Mouse (Mus musculus) MEL (cell line): Measurements from ENCODE around the gene Plekha7.
A peak's percentile ranks its signal among the peaks of the same experiment; 100 is the strongest.

Experiments
- BHLHE40 ChIP-seq: IDR thresholded peaks from 2 replicates; pipeline ENCODE4 v1.6.1; 2012; ENCODE audit warnings: low read depth, mild to moderate bottlenecking, inconsistent platforms, low read length, improper control_type of control experiment, borderline replicate concordance
- CTCF ChIP-seq, 3 experiments: IDR thresholded peaks in 2 of 3; conservative IDR thresholded peaks in 1 of 3; 2 replicates each; pipeline ENCODE4 v1.5.1; 2011 to 2012; ENCODE audit warnings: low read length in 3 of 3, low read depth in 2 of 3, mild to moderate bottlenecking in 2 of 3, improper control_type of control experiment in 1 of 3, inconsistent platforms in 1 of 3, mixed read lengths in 1 of 3, moderate library complexity in 1 of 3; ENCODE audit not compliant: control insufficient read depth in 1 of 3, insufficient read depth in 1 of 3, poor library complexity in 1 of 3, severe bottlenecking in 1 of 3
- ELF1 ChIP-seq: IDR thresholded peaks from 2 replicates; pipeline ENCODE4 v1.6.1; 2014; ENCODE audit warnings: low read depth, mild to moderate bottlenecking, inconsistent platforms, low read length, improper control_type of control experiment, moderate library complexity
- ETS1 ChIP-seq: IDR thresholded peaks from 2 replicates; pipeline ENCODE4 v1.6.1; 2012; ENCODE audit warnings: low read depth, mild to moderate bottlenecking, inconsistent platforms, low read length, improper control_type of control experiment, moderate library complexity
- JUND ChIP-seq: IDR thresholded peaks from 2 replicates; pipeline ENCODE4 v1.6.1; 2011; ENCODE audit warnings: low read depth, mild to moderate bottlenecking, improper control_type of control experiment, low read length
- MAX ChIP-seq: IDR thresholded peaks from 2 replicates; pipeline ENCODE4 v1.6.1; 2011; ENCODE audit warnings: low read length, improper control_type of control experiment
- MEF2A ChIP-seq: IDR thresholded peaks from 2 replicates; pipeline ENCODE4 v1.6.1; 2014; ENCODE audit warnings: low read depth, mild to moderate bottlenecking, inconsistent platforms, low read length, improper control_type of control experiment; ENCODE audit not compliant: poor library complexity, insufficient replicate concordance, severe bottlenecking; ENCODE audit errors: extremely low read depth
- POLR2A ChIP-seq, 2 experiments: IDR thresholded peaks; 2 replicates each; pipeline ENCODE4 v1.6.1; 2011 to 2012; ENCODE audit warnings: low read length in 2 of 2, mild to moderate bottlenecking in 2 of 2, control low read depth in 1 of 2, improper control_type of control experiment in 1 of 2, low read depth in 1 of 2, moderate library complexity in 1 of 2; ENCODE audit not compliant: control insufficient read depth in 1 of 2, insufficient read depth in 1 of 2, poor library complexity in 1 of 2
- TAL1 ChIP-seq: IDR thresholded peaks from 2 replicates; pipeline ENCODE4 v1.6.1; 2012; ENCODE audit warnings: mild to moderate bottlenecking, inconsistent platforms, low read length, moderate library complexity, mixed read lengths
- USF1 ChIP-seq: IDR thresholded peaks from 2 replicates; pipeline ENCODE4 v1.6.1; 2014; ENCODE audit warnings: low read depth, mild to moderate bottlenecking, inconsistent platforms, low read length, improper control_type of control experiment, moderate library complexity
- ZKSCAN1 ChIP-seq: IDR thresholded peaks from 2 replicates; pipeline ENCODE4 v1.6.1; 2012; ENCODE audit warnings: low read depth, mild to moderate bottlenecking, inconsistent platforms, low read length, improper control_type of control experiment, moderate library complexity

- TF ChIP-seq ELF1, result no peak
- no peak for TF ChIP-seq POLR2A (IDR thresholded peaks at IDR 0.05; ENCODE audit: control insufficient read depth in 1 of 2, insufficient read depth in 1 of 2, low read depth in 1 of 2, low read length in 2 of 2, poor library complexity in 1 of 2)
- no peak for TF ChIP-seq MEF2A
- peak; percentile 53 to 84 (median 66) for TF ChIP-seq CTCF (IDR thresholded peaks at IDR 0.05 in 2 of 3, conservative IDR thresholded peaks at IDR 0.05 in 1 of 3; ENCODE audit: control insufficient read depth in 1 of 3, insufficient read depth in 1 of 3, low read depth in 2 of 3, low read length in 3 of 3, poor library complexity in 1 of 3, severe bottlenecking in 1 of 3)
- TF ChIP-seq JUND, result no peak
- no peak for TF ChIP-seq BHLHE40
- TF ChIP-seq TAL1, result no peak
- TF ChIP-seq MAX, result no peak
- TF ChIP-seq ETS1, result no peak
- no peak for TF ChIP-seq ZKSCAN1
- TF ChIP-seq USF1, result no peak
Measured at GRCm38 (mm10) chr7:116245815-116246695, 62.1 kb downstream of the Plekha7 start.
